Mouse (Mus musculus) ovary, postnatal 14 days (tissue): ENCODE results near the gene Ostf1.

Source experiments
- DNase-seq: peaks from one replicate; pipeline ENCODE4 v3.0.0; 2022; ENCODE audit warnings: low spot score

Ostf1 gene

DNA sequence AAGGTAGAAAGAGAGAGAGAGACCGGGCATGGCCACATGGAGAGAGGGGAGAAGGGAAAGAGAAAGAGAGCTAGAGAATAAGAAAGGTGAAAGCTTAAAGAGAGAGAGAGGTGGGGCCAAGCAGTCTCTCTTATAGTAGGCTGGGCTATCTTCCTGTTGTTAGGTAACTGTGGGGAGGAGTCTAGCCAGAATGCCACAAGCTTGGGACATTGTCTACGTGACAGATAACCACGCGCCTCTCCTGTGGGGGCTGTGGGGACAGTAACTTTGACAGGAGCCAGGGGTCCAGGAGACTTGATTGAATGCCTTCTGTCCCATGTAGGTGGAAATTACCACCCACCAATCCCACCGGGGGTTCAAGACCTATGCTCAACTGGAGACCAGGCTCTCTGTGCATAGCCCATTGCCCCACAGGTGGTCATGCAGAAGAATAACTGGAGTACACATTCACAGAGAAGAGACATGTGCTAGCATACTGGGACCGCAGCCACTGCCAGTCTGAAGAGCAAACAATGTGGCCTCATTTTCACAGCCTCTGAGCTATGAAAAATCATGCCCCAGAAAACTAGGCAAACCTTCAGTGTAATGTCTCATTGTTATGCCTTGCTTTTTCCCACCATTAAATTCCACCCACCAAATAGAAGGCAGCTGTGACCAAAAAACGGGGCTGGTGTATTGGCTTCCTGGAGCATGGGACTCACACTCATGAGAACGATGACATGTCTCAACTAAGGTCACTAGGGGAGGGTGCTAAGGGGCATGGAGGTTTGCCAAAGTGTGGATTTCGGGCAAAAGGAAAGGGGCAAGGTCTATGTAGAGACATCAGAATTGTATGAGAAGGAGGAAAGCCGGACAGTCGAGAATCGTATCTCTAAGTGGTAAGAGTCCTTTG, 63.4 kb downstream of the Ostf1 start:
- no peak for DNase-seq

DNA sequence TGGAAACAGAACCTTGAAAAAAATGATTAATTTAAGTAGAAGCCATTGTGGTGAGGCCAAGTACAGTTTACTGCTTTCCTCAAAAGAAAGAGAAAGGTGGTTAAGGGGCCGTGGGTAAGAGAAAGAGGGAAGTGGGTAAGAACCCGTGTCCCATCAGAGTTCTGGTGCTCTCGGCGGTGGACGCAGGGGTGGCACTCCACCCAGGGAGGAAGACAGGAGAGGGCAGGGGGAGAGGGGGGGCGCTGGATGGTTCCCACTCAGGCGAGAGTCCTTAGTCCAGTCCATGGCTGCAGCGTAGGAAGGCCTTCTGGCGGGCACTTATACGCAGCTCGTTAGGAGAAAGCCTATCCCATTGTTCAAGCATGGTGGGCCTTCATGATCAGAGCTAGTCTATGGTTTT, 64.1 kb downstream of the Ostf1 start:
- no peak for DNase-seq

DNA sequence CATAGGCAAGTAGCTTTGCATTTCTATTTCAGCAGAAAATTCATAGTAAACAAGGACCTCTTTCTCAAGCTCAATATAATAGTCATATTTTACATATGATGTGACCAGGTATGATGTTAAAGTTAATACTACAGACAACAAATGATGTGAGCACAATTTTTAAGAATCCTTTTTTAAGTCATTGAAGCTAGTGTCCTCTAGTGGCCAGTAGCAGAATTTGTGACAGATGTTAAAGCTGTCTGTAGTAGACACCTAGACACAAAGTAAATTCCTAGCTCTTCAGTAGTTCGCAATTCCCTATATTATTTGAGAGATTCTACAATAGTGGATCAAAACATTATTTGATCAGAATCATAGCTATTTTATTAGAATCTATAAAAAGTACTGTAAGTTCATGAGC, 73.9 kb downstream of the Ostf1 start:
- DNase-seq, result no peak

DNA sequence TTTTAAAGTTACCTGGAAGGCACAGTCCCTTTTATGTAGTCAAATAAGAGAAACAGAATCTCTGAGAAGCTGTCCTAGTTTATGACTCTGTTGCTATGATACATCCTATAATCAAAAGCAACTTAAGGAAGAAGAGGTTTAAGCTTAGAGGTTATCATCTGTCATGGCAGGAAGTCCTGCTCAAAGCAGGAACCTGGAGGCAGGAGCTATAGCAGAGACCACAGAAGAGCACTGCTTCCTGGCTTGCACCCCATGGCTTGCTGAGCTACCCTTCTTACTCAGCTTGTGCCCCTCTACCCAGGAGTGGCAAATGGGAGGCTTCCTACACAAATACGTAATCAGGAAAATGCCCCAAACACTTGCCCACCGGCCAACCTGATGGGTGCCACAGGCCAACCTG, 76.0 kb downstream of the Ostf1 start:
- no peak for DNase-seq

DNA sequence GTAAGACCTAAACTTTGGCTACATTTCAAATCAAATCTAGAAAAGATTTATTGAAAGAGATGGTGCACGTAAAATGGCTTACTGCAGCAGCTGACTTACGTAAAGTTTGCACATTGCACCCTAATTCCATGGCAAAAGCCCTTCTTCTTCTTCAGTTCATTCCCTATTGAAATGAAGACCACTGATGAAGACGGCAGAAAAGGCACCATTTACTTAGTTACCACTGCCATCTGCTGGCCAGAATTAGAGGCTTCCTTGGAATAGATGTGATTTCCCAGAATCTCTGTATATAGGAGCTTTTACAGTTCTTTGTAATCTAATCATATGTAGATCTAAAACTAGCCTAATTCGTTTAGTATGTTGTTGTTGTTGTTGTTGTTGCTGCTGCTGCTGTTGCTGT, 83.0 kb downstream of the Ostf1 start:
- DNase-seq, result peak; percentile 68
